Mouse (Mus musculus) gastrocnemius, adult 8-10 months (tissue): ENCODE measurements around the gene Rnase2b. TPM values are rescaled to one million over a fixed set of nuclear protein-coding genes. Genes with fewer than 3 reads are reported as not detected.
"Not testable (repeated sequence)": the region's sequence is repeated elsewhere in the genome, so short reads cannot be mapped to it uniquely, and the experiment has no call there.

Source experiments
- DNase-seq, 2 experiments: peaks; one replicate each; pipeline ENCODE4 v3.0.0; 2022; ENCODE audit warnings: low spot score in 2 of 2
- total RNA-seq, 4 experiments: library from RNA; stranded (reverse); gene quantifications; 2 replicates each; pipeline ENCODE4 v1.2.4; 2022

Gene Rnase2b
- total RNA-seq = not detected

- DNase-seq = not testable (repeated sequence)
Measured at GRCm38 (mm10) chr14:51161976-51162375, at the start of gene Rnase2b. TSS of gene Rnase2b (plus strand) at chr14:51162260.

DNA sequence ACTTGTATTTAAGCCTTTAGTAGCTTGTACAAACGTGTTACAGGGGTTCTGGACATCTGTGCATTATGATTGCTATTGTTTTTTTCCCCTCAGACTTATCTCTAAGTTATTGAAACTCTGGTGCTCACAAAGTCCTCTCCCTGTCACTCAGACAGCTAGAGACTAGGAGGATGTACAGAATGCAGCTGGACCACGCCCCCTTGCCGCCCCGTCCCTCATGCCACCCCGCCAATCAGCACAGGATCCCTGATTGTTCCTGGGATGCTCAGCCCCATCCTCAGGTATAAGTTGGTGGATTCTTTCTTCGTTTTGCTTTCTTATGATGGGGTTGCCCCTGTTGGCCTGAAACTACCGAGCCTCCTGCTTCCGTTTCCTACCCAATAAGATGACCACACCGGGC, 48.6 kb upstream of the Rnase2b start:
- DNase-seq = no peak

- DNase-seq = no peak
Measured at GRCm38 (mm10) chr14:51113916-51114560, 48.0 kb upstream of the Rnase2b start, which contains the start of gene Eddm3b. TSS of gene Eddm3b (plus strand) at chr14:51114426.

GRCm38 (mm10) chr14:51125684-51126083, 36.4 kb upstream of the Rnase2b start:
- DNase-seq = no peak

DNA sequence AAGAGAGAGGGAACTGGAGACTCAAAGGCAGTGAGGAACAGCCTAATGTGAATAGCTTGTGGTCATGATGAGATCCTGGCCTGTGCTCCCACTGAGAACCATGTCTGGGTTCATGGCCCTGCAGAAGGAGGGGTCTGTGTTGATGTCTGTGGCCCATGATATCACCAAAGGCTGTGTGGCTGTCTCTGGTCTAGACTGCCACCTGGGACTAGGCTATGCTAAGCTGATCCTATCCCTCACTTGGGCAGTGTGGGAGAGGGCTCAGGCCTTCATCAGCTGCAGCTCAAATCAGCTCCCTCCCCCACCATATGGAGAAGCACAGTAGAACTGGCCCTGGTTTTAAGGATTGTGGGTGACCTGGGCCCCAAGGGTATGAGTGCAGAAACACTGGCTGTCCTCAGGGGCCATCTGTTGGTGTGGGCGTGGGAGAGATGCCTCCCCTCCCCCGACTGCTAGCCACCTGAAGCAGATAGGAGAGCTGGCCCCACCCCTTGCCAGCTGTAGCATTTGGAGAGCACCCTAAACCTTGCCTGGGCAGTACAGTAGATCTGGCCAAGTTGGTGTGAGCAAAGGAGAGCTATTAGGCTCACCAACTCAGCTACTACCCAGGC, 34.3 kb upstream of the Rnase2b start:
- no peak for DNase-seq

DNA sequence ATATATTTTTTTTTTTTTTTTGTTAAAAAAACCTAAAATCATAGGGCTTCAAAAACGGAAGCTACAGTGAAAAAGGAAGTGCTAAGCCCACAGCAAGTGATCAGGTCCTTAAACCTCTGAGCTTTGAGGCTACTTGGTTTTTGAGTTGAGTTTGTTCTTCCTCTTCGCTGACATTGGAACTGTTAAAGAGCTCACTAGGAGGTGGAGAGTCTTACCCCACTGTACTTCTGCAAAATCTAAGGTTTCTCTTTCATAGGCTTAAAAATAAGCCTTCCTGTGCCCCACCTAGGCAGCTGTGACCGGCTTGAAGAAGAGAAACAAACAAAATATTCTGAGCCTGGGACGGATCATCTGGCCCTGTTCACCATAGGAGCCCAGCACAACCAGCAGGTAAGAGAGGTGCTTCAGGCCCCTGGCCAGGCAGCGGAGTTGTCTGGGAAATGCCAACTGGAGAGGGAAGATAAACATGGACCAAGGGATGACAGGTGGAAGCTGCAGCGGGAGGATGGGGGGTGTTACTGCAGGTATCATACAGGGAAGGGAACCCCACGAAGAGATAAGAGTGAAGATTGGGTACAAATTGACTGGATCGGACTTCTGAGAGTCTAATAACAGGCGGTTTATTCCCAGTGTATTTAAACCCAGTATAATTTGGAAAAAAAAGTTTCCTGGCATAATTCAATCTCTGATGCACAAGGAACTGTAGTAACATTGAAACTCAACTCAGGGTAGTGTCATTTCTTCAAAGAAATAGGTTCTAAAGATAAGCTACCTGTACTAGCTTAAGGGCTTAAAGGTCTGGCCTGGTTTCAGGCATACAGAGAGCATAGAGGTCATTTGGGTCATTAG, 33.1 kb upstream of the Rnase2b start:
- no peak for DNase-seq

- no peak for DNase-seq
Measured at GRCm38 (mm10) chr14:51129624-51129975, 32.5 kb upstream of the Rnase2b start.

DNA sequence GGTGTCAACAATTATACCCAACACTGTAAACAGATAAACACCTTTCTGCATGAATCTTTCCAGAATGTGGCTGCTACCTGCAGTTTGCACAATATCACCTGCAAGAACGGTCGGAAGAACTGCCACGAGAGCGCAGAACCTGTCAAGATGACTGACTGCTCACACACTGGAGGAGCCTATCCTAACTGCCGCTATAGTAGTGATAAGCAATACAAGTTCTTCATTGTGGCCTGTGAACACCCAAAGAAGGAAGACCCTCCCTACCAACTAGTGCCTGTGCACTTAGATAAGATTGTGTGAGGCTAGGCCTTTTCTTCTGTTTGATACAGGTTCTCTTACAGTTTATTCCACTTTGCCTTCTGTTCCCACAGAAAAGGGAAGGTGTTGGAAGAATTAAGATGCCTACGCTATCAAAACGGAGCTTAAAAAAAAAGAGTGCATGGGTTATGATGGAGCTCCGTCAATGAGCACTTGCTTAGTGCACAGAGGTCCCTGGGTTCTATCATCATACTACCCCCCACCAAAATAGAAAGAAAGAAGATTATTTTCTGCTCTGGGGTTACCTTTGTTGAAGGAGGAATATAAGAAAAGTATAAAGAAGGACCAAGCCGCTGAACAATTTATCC, 31.6 kb upstream of the Rnase2b start:
- no peak for DNase-seq

DNA sequence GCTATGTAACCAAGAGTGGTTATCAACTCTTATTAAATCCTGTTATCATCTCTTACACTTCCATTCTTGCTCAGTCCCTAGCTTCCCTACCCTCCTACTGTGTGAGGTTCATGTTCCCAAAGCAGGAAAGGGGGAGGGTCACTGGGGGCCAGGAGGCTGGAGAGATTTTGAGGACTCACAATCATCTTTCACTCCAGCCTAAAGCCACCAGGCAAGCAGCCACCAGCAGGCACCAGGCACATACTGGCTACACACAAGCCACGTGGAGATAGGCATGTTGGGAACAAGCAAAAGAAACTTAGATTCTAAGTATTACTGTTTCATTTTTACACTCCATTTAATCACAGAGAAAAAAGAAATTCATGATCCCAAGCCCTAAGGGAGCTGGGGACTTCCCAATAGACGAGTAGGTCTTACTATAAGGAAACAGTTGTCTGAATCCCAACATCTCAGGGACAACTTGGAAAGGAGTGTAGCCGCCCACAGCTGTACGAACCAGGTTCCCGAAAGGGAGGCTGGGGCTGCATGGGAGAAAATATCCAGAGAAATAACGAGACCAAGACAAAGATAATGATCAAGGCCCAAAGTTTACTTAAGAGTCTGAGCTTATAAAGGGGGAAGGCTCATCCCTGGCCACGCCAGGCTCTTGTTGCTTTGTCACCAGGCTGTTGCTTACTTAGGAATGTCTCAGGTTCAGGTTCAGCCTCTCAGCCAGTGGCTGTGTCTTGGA, 30.8 kb upstream of the Rnase2b start:
- DNase-seq = no peak

GRCm38 (mm10) chr14:51132372-51132771, 29.7 kb upstream of the Rnase2b start:
- DNase-seq = no peak

DNA sequence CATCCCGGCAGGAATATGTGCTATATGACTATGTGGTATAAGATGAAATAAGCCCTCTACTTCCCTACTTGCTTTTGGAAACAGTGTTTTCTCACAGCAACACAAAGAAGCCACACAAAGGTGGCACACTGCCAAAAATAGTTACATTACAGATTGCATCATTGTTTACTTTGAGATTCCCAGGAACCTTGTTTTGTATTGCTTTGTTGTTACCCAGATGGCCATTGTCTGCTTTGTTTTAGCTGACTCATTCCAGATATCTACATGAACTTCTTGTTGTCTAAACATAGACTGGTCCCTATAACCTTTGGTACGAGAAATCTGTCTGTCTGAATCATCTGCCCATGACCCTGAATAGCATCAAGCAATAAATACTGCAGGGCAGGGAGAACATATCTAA, 21.7 kb upstream of the Rnase2b start:
- DNase-seq = no peak

GRCm38 (mm10) chr14:51142119-51142518, 19.9 kb upstream of the Rnase2b start:
- DNase-seq = no peak

DNA sequence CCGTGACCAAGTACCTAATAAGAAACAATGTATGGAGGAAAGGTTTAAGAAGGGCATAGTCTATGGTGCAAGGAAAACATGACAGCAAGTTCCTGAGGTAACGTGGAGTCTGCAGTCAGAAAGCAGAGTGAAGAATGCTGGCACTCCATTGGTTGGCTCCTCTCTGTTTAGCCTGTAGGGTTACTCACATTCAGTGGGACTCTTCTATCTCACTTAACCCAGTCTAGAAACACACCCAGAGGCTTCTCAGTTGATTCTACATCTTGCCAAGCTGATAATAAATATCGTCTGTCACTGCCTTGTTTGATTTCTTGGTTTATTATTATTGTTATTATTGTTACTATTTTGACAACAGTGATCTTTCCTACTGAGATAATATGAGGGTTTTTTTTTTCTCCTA, 19.5 kb upstream of the Rnase2b start:
- no peak for DNase-seq

DNA sequence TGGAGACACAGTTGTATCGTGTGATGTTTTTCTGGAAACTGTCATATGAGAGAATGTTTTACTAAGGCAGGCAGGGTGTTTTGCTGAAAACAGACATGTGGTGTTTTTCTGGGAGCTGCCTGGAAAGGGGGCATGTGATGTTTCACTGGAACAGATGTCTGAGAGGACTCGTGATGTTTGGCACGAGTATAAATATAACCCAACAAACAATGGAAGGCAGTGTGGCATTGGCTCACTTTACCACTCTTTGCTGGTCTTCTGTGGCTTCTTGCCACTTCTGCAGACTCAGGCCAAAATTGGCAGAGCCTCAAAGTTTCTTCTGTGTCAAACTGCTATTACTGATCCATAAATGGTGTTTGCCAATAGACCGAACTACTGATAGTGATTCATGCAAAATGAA, 18.8 kb upstream of the Rnase2b start:
- DNase-seq = no peak

GRCm38 (mm10) chr14:51143937-51144336, 18.1 kb upstream of the Rnase2b start:
- no peak for DNase-seq

GRCm38 (mm10) chr14:51144451-51144850, 17.6 kb upstream of the Rnase2b start:
- no peak for DNase-seq

DNA sequence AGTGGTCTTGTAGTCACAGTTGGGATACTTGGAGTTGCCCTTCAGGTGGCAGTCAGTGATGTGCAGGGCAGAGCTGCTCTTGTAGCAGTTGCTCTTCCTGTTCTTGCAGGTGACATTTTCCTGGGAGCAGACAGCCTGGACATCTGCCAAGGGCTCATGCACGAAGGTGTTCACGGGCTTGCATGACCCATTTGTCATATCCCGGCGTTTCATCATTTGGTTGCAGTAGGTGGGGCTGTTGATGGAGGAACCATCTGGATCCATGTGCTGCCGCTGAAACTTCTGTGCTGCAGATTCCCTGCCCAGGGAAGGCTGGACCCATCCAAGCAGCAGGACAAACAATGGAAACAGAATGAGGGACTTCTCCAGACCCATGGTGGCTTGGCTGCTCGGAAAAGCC, 16.5 kb upstream of the Rnase2b start:
- no peak for DNase-seq

DNA sequence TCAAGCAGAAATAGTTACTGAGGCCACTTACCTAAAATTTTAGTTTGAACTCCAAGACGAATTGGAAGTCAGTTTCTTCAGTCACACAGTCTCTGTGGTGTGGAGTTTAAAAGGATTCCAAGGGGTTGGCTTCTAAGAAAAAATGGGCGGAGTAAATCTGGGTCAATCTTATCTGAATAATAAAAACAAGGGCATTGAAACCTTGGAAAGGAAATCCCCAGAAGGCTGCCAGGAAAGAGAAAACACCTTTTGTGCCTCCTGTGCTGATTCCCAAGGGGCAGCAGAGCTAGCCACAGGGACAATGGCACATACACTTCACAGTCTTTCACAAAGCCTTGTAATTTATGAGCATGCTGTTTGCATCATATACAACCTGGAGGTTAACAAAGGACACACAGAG, 15.4 kb upstream of the Rnase2b start, which contains the start of gene Rnase1:
Gene Rnase1, minus strand, starts transcription at position 101 of the 400 bp plus-strand sequence.
- DNase-seq = no peak

- DNase-seq = no peak
Measured at GRCm38 (mm10) chr14:51148006-51148405, 14.1 kb upstream of the Rnase2b start.

GRCm38 (mm10) chr14:51149164-51149563, 12.9 kb upstream of the Rnase2b start:
- no peak for DNase-seq

DNA sequence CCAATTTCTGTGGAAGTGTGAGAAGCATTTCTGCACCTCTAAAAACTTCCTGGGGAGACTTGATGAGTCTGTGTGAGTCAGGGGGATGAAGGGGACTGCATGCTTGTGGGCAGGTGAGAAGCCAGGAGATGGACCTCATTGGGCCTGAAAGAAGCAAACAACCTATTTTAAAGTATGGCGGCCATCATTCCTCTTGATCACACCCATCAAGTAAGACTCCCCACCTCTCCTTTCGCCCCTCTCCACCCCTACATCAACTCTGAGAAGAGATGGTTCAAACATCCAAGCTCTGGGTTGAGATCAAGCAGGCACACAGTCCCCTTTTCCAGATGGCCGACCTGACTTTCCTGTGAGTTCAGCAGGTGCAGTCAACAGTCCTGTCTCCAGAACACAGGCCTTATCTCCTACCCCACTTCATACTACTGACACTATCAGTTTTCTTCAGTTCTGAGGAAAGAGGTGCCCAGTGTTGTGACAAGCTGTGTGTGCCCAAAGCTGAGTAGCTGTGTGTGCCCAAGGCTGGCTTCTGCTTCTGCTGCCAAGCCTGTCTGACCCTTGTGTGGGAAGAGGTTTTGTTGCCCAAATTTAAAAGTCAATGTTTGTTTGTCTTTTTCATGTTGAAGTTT, 11.7 kb upstream of the Rnase2b start:
- no peak for DNase-seq
